Mouse (Mus musculus) frontal cortex, postnatal 10 days (tissue): ENCODE data around the gene Gm3187.
"Not testable (repeated sequence)": the region's sequence is repeated elsewhere in the genome, so short reads cannot be mapped to it uniquely, and the experiment has no call there.

Experiments
- DNase-seq, 2 experiments: peaks; one replicate each; pipeline ENCODE4 v3.0.0; 2022; ENCODE audit warnings: low spot score in 2 of 2, mixed read lengths in 1 of 2

Gm3187 gene

DNA sequence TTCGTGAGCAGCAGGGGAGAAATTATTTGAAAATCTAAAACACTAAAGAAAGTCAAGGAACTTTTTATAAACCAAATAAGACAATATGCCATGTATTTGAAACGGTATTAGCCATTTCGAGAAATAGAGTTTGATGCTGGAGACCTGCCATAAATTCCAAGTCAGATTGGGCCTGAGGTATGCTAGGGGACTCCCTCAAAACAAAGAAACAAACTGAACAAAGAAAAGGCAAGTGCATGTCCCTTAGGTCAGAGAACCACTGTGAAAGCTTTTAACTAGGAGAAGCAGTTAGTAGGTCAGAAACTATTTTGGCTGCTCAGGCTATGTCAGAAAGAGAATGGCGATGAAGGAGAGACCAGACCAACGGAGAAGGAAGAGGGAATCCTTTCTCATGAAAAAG, at the start of gene Gm3187:
Gm3187 (plus strand) TSS at position 301 of the 400 bp plus-strand sequence.
- DNase-seq, result not testable (repeated sequence)

GRCm38 (mm10) chr14:5455367-5455766, 28.6 kb upstream of the Gm3187 start, which contains the start of gene Gm3194:
Gene Gm3194 (minus strand): TSS chr14:5455467.
- not testable (repeated sequence) for DNase-seq

DNA sequence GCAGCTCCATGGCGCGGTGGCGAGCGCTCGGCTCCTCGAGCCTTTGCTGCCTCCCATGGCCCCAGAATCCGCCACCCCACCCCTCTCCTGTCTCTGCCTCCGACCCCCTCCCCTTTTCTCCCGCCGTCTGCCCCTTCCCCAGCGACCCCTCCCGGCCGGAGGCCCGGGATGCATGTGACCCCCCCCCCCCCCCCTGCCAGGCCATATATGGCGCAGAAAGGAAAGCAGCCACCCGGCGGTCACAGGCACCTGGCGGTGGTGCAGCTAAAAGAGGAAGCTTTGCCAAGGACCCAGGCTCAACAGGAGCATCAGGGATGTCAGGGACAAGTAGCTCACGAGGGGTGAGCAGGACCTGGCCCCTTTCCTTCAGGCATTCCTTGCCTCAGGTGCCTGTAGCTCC, 23.5 kb upstream of the Gm3187 start:
- DNase-seq, result not testable (repeated sequence)

- DNase-seq, result not testable (repeated sequence)
Observed at GRCm38 (mm10) chr14:5477730-5478129, 6.3 kb upstream of the Gm3187 start, which contains the start of gene Gm8246. Gene Gm8246 (minus strand): TSS chr14:5477830.

DNA sequence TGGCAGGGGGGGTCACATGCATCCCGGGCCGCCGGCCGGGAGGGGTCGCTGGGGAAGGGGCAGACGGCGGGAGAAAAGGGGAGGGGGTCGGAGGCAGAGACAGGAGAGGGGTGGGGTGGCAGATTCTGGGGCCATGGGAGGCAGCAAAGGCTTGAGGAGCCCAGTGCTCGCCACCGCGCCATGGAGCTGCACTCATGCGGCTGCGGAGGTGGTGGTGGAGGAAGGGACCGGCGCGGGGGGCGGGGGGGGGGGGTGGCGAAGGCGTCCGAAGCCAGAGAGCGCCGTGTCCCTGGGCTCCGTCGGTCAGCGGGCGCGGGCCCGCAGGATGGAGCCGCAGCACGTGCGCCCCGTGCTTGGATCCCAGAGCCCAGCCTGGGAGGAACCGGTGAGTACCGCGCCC, 17.4 kb downstream of the Gm3187 start, which contains the start of gene Gm3488:
Gm3488 (plus strand) TSS at position 301 of the 400 bp plus-strand sequence.
- DNase-seq, result not testable (repeated sequence)

DNA sequence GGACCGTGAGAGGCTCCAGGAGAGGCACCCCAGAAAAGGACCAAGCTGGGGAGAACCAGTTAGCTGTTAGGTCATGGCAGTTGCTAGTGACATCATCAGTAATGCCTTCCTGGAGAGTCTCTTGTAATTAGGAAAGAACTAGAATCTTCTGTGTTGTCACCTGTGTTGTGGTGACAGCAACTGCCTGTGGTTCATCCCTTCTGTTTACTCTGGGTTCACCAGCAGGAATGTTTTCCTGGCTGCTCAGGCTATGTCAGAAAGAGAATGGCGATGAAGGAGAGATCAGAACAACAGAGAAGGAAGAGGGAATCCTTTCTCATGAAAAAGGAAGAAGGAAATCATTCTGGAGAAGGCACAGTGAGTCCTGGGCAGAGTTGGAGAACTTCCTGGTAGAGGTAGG, 54.2 kb downstream of the Gm3187 start, which contains the start of gene Gm3532:
Gm3532 (plus strand) TSS at position 301 of the 400 bp plus-strand sequence.
- DNase-seq, result not testable (repeated sequence)
